Mouse (Mus musculus): ENCODE measurements around the gene Clta.

DNA sequence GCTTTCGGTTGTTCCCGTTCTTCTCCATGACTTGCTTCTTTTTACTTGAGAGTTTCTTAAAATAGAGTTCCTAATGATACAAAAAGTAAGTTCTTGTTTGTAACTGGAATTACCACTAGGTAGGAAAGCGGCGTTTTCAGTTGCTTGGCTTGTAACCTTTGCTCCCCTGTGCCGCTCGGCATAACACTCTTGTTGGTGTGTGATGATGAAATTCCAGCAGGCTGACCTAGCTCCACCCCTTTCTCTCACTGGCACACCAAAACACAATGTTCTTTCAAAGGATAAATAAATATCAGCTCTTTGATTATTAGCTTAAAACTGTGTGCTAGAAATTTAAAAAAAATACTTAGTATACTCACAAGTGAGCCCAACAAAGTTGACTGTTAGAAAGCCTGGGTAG, 62.6 kb downstream of the Clta start:
- no peak for TF ChIP-seq MAFK (IDR thresholded peaks at IDR 0.05; ENCODE audit: insufficient read depth, low read depth, low read length)
- TF ChIP-seq ZC3H11A (IDR thresholded peaks at IDR 0.05; ENCODE audit: borderline replicate concordance, low read depth, low read length) = no peak
